14 mouse cellular contexts compared by ENCODE assay signal in genomic region chr13:105048662-105049061, GRCm38 (mm10). TPM values are rescaled to one million over a fixed set of nuclear protein-coding genes. Genes with fewer than 3 reads are reported as not detected.
DNase-seq lines count a peak whose midpoint lies in the region; ATAC-seq lines count a peak whose summit lies in the region.
"Had no signal": no experiment of that assay in that cellular context is flagged by ENCODE, and none has a peak within 500 bp of the region (broad histone marks: within the 10 kb centered on the region; RNA-seq: fewer than 3 reads in every experiment).

No protein-coding gene starts in this region.

- no peak overlapping the region for H3K9ac ChIP-seq in liver, embryonic 12.5 days

- no peaks in the 10 kb centered on the region for H3K27me3 ChIP-seq in heart, embryonic 10.5 days (ENCODE audit: insufficient read depth, poor library complexity, severe bottlenecking)
- peaks cover 43% of the 10 kb centered on the region for H3K27me3 ChIP-seq in liver, embryonic 12.5 days (replicated peaks)

- 45% methylated on average over 8 of the region's 8 CpGs for WGBS in heart, embryonic 10.5 days
- 8% methylated on average over 8 of the region's 8 CpGs for WGBS in liver, embryonic 12.5 days (ENCODE audit: insufficient replicate concordance)

- H3K4me3 ChIP-seq in heart, embryonic 10.5 days = no peak overlapping the region
- H3K4me3 ChIP-seq in liver, embryonic 12.5 days = no peak overlapping the region
- H3K4me3 ChIP-seq: midbrain, embryonic 10.5 days had no signal

- no peaks in the 10 kb centered on the region for H3K9me3 ChIP-seq in heart, embryonic 10.5 days
- H3K9me3 ChIP-seq in liver, embryonic 12.5 days (replicated peaks) = no peaks in the 10 kb centered on the region
- H3K9me3 ChIP-seq: midbrain, embryonic 10.5 days had no signal

- ATAC-seq in liver, embryonic 12.5 days = peak; percentile 84
- ATAC-seq: activated CD4-positive, CD25-positive, alpha-beta regulatory T cell, adult 4 months; CD4-positive, CD25-positive, alpha-beta regulatory T cell, adult 4 months had no signal

- peaks cover 19% of the 10 kb centered on the region for H3K4me1 ChIP-seq in heart, embryonic 10.5 days
- H3K4me1 ChIP-seq in liver, embryonic 12.5 days = peaks cover 21% of the 10 kb centered on the region; the same call in 1 of the 2 replicates

- H3K27ac ChIP-seq in heart, embryonic 10.5 days = no peak overlapping the region
- H3K27ac ChIP-seq in liver, embryonic 12.5 days = no peak overlapping the region
- H3K27ac ChIP-seq: midbrain, embryonic 10.5 days had no signal

- peak; percentile 92 for DNase-seq in heart, adult 11 months
- DNase-seq in heart, embryonic 10.5 days (ENCODE audit: low spot score) = no peak
- DNase-seq in MEL-GATA-1-ER (ENCODE audit: extremely low read depth, low read depth) = peak; percentile 96
- peak; percentile 11 for DNase-seq in heart, adult 8-10 months (ENCODE audit: low spot score)
- no peak for DNase-seq in natural killer cell, adult 2 months (ENCODE audit: low spot score in 2 of 2)
- no peak for DNase-seq in embryo, embryonic 10.5 days (ENCODE audit: low spot score)
- DNase-seq in thymus, postnatal 36 days = no peak
- DNase-seq: kidney, adult 11 months had no signal

- no peaks in the 10 kb centered on the region for H3K36me3 ChIP-seq in heart, embryonic 10.5 days
- H3K36me3 ChIP-seq in liver, embryonic 12.5 days = no peaks in the 10 kb centered on the region
- H3K36me3 ChIP-seq: midbrain, embryonic 10.5 days had no signal

- no peak overlapping the region for H3K4me2 ChIP-seq in liver, embryonic 12.5 days

RNA-seq across cellular contexts. Expression of gene Rgs7bp, which starts 6.1 kb away (rescaled TPM):
- 2.1 and 2.8 TPM in 2 replicates for polyA plus RNA-seq in heart, embryonic 10.5 days (2016; fragmentation: Nextera tagmentation; extraction: Ambion mirVana)
- total RNA-seq in heart, adult 8-10 months (2022) = 1 to 10 TPM; 5.1 to 6.3 (median 5.9) TPM
- 0.54 and 0.64 TPM in 2 replicates for polyA plus RNA-seq in liver, embryonic 12.5 days (2016; fragmentation: Nextera tagmentation; extraction: Ambion mirVana)
- polyA plus RNA-seq: activated CD4-positive, CD25-positive, alpha-beta regulatory T cell, adult 4 months; CD4-positive, CD25-positive, alpha-beta regulatory T cell, adult 4 months had no signal

RNA-seq across cellular contexts. Expression of gene 4933425L06Rik, which starts 33.3 kb away (rescaled TPM):
- not detected in 2 replicates for polyA plus RNA-seq in heart, embryonic 10.5 days (2016; fragmentation: Nextera tagmentation; extraction: Ambion mirVana)
- not detected for total RNA-seq in heart, adult 8-10 months (2022)
- not detected in 2 replicates for polyA plus RNA-seq in liver, embryonic 12.5 days (2016; fragmentation: Nextera tagmentation; extraction: Ambion mirVana)
- total RNA-seq: left cerebral cortex, postnatal 36 days had no signal
- polyA plus RNA-seq: activated CD4-positive, CD25-positive, alpha-beta regulatory T cell, adult 4 months; CD4-positive, CD25-positive, alpha-beta regulatory T cell, adult 4 months; midbrain, embryonic 10.5 days; stomach, embryonic 16.5 days had no signal

Comparison
In these comparisons a context has a peak if more than half of its experiments do, and no peak if none do; other contexts are left out.
1. DNase-seq: peak in heart, adult 11 months (single experiment), MEL-GATA-1-ER (single experiment) and heart, adult 8-10 months (single experiment); none in heart, embryonic 10.5 days (single experiment), natural killer cell, adult 2 months (0 of 2), embryo, embryonic 10.5 days (single experiment) and thymus, postnatal 36 days (0 of 2).